Mouse (Mus musculus) testis, adult 2 months (tissue): ENCODE measurements around the gene Slc7a15. TPM values are rescaled to one million over a fixed set of nuclear protein-coding genes. Genes with fewer than 3 reads are reported as not detected.

Experiments
- H3K27ac ChIP-seq: fragments of 200-500 bp; 2 replicates; pipeline ENCODE4 v1.5.1; 2012; ENCODE audit warnings: low read depth, low read length; ENCODE audit not compliant: control insufficient read depth, insufficient read depth
- H3K27me3 ChIP-seq: fragments of 200-500 bp; 2 replicates; pipeline ENCODE4 v1.6.1; 2012; ENCODE audit warnings: mild to moderate bottlenecking, low read length, moderate library complexity; ENCODE audit not compliant: control insufficient read depth, insufficient read depth
- H3K36me3 ChIP-seq: fragments of 200-500 bp; 2 replicates; pipeline ENCODE4 v1.6.1; 2012; ENCODE audit warnings: mild to moderate bottlenecking, low read length; ENCODE audit not compliant: control insufficient read depth, insufficient read depth
- H3K4me1 ChIP-seq: fragments of 200-500 bp; 2 replicates; pipeline ENCODE4 v1.6.1; 2012; ENCODE audit warnings: low read length; ENCODE audit not compliant: control insufficient read depth, insufficient read depth
- H3K4me3 ChIP-seq: fragments of 200-500 bp; 2 replicates; pipeline ENCODE4 v1.5.1; 2012; ENCODE audit warnings: low read depth, mild to moderate bottlenecking, low read length, moderate library complexity, mixed read lengths; ENCODE audit not compliant: control insufficient read depth
- CTCF ChIP-seq: fragments of 200-500 bp; IDR thresholded peaks from 2 replicates; pipeline ENCODE4 v1.5.1; 2012; ENCODE audit warnings: low read depth, mild to moderate bottlenecking, inconsistent platforms, low read length, moderate library complexity; ENCODE audit not compliant: control insufficient read depth, insufficient read depth, insufficient replicate concordance
- POLR2A ChIP-seq: fragments of 200-500 bp; IDR thresholded peaks from 2 replicates; pipeline ENCODE4 v1.6.1; 2012; ENCODE audit warnings: low read depth, mild to moderate bottlenecking, inconsistent platforms, low read length, moderate library complexity; ENCODE audit not compliant: control insufficient read depth
- polyA plus RNA-seq: library from polyadenylated mRNA; depleted of rRNA; stranded (reverse); fragments of >200 nt; gene quantifications from 2 replicates; pipeline ENCODE4 v1.2.3, GENCODE M21; 2012; rRNA removed

Slc7a15 gene
- polyA plus RNA-seq, 1 experiment = 0.84 TPM

DNA sequence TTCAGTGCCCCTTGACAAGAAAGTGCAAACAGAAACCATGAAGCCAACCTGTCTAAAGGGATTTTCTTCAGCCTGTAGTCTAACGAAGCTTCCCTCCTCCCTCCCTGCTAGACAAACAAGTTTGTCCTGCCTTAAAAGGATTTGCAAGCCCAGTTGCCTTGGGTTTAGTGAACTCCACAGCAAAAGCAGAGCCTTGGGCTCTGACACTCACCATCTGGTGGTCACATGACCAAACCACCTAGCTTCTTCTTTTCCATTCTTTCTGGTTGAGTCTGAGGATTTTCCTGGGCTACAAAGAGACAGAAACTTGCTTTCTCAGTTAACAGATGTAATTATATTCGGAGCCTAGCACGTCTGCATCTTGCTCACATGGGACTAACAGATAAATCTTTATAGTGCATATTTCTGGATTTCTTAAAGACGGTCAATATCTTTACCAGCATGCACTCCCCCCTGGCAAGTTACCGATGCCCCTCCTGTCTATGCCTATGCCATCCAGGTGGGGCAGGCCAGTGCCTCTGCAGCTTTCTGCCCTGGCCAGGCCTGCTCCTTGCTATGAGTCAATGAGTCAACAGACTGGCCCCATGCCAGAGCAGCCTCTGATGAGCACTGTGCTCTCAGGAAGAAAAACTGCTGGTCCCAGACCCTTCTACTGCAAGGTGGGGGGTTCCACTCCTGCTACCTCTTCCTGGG, 110.8 kb downstream of the Slc7a15 start:
- Histone ChIP-seq H3K27me3 (no peaks in the 10 kb centered on the region), H3K27ac (no peak overlapping the region), H3K4me1 (peaks cover 2% of the 10 kb centered on the region; the same call in 1 of the 2 replicates), H3K4me3 (no peak overlapping the region), H3K36me3 (no peaks in the 10 kb centered on the region)
- TF ChIP-seq POLR2A = no peak
- TF ChIP-seq CTCF = no peak

- Histone ChIP-seq H3K27ac (no peak overlapping the region), H3K4me1 (peaks cover 2% of the 10 kb centered on the region; the same call in 1 of the 2 replicates), H3K4me3 (no peak overlapping the region), H3K36me3 (no peaks in the 10 kb centered on the region), H3K27me3 (no peaks in the 10 kb centered on the region)
- TF ChIP-seq CTCF (no peak), POLR2A (no peak)
Observed at GRCm38 (mm10) chr12:8487281-8487680, 111.6 kb downstream of the Slc7a15 start.

- Histone ChIP-seq H3K27ac (no peak overlapping the region), H3K4me3 (no peak overlapping the region), H3K27me3 (no peaks in the 10 kb centered on the region), H3K36me3 (no peaks in the 10 kb centered on the region), H3K4me1 (peaks cover 2% of the 10 kb centered on the region; the same call in 1 of the 2 replicates)
- TF ChIP-seq POLR2A (no peak), CTCF (no peak)
Observed at GRCm38 (mm10) chr12:8485247-8485646, 113.6 kb downstream of the Slc7a15 start.

GRCm38 (mm10) chr12:8482169-8482568, 116.7 kb downstream of the Slc7a15 start:
- Histone ChIP-seq H3K36me3 (no peaks in the 10 kb centered on the region), H3K4me3 (peak overlapping the region; percentile 81), H3K4me1 (no peaks in the 10 kb centered on the region; the same call in 1 of the 2 replicates), H3K27me3 (no peaks in the 10 kb centered on the region), H3K27ac (no peak overlapping the region; the same call in 1 of the 2 replicates)
- TF ChIP-seq POLR2A (no peak), CTCF (no peak)

Other genes starting within 250 kb of the Slc7a15 start
- gene Rhob, start 99.1 kb downstream of the Slc7a15 start, polyA plus RNA-seq = 21.3 and 23.4 TPM in 2 replicates
- 29.4 and 32.2 TPM in 2 replicates for gene Pum2, start 75.1 kb upstream of the Slc7a15 start, polyA plus RNA-seq
- gene Sdc1, start 172.3 kb upstream of the Slc7a15 start, polyA plus RNA-seq = 3.6 and 4.7 TPM in 2 replicates